Mouse (Mus musculus) heart, postnatal 4 days (tissue): ENCODE results near the gene Casp8ap2. TPM values are rescaled to one million over a fixed set of nuclear protein-coding genes. Genes with fewer than 3 reads are reported as not detected.

Experiments used
- DNase-seq: peaks from one replicate; pipeline ENCODE4 v3.0.0; 2021
- total RNA-seq, 2 experiments: library from RNA; stranded (reverse); gene quantifications; 2 replicates each; pipeline ENCODE4 v1.2.3; 2021

Casp8ap2 gene
- 10 to 100 TPM; 10.5 to 11.9 TPM for total RNA-seq

GRCm38 (mm10) chr4:32615034-32615881 is at the start of gene Casp8ap2:
Gene Casp8ap2 (plus strand): TSS chr4:32615451.
- DNase-seq: peak; percentile 98

- DNase-seq: no peak
Observed at GRCm38 (mm10) chr4:32569054-32569453, 46.2 kb upstream of the Casp8ap2 start.

- peak; percentile 14 for DNase-seq
Observed at GRCm38 (mm10) chr4:32569995-32570938, 45.0 kb upstream of the Casp8ap2 start.

- no peak for DNase-seq
Observed at GRCm38 (mm10) chr4:32570939-32571317, 44.3 kb upstream of the Casp8ap2 start.

GRCm38 (mm10) chr4:32571441-32571840 is 43.8 kb upstream of the Casp8ap2 start:
- no peak for DNase-seq

GRCm38 (mm10) chr4:32572118-32572517 is 43.1 kb upstream of the Casp8ap2 start:
- peak; percentile 67 for DNase-seq

- no peak for DNase-seq
Observed at GRCm38 (mm10) chr4:32573586-32573985, 41.7 kb upstream of the Casp8ap2 start.

GRCm38 (mm10) chr4:32574604-32575003 is 40.6 kb upstream of the Casp8ap2 start:
- no peak for DNase-seq

GRCm38 (mm10) chr4:32575165-32575564 is 40.1 kb upstream of the Casp8ap2 start:
- DNase-seq: no peak

- DNase-seq: no peak
Observed at GRCm38 (mm10) chr4:32579850-32580249, 35.4 kb upstream of the Casp8ap2 start.

GRCm38 (mm10) chr4:32584181-32584580 is 31.1 kb upstream of the Casp8ap2 start:
- no peak for DNase-seq

GRCm38 (mm10) chr4:32586596-32586995 is 28.7 kb upstream of the Casp8ap2 start:
- peak; percentile 73 for DNase-seq

GRCm38 (mm10) chr4:32587543-32587942 is 27.7 kb upstream of the Casp8ap2 start:
- no peak for DNase-seq

GRCm38 (mm10) chr4:32588237-32588636 is 27.0 kb upstream of the Casp8ap2 start:
- no peak for DNase-seq

GRCm38 (mm10) chr4:32601135-32601534 is 14.1 kb upstream of the Casp8ap2 start:
- peak; percentile 80 for DNase-seq

GRCm38 (mm10) chr4:32602660-32603059 is 12.6 kb upstream of the Casp8ap2 start, which contains the start of gene Gja10:
Gene Gja10 (minus strand): TSS chr4:32602760.
- no peak for DNase-seq

GRCm38 (mm10) chr4:32621637-32622036 is 6.4 kb downstream of the Casp8ap2 start:
- DNase-seq: no peak

GRCm38 (mm10) chr4:32651669-32652068 is 36.4 kb downstream of the Casp8ap2 start:
- DNase-seq: no peak

GRCm38 (mm10) chr4:32656146-32656904 is 41.1 kb downstream of the Casp8ap2 start:
- DNase-seq: no peak

- DNase-seq: peak; percentile 96
Observed at GRCm38 (mm10) chr4:32656918-32657662, 41.8 kb downstream of the Casp8ap2 start, which contains the start of gene Mdn1. Gene Mdn1 (plus strand): TSS chr4:32657119.

GRCm38 (mm10) chr4:32665843-32666242 is 50.6 kb downstream of the Casp8ap2 start:
- no peak for DNase-seq
